Mouse (Mus musculus) testis, postnatal 10 days (tissue): ENCODE data around the gene Gm16253.
A peak's percentile ranks its signal among the peaks of the same experiment; 100 is the strongest.

Experiments
- DNase-seq: peaks from one replicate; pipeline ENCODE4 v3.0.0; 2021; ENCODE audit warnings: low spot score

Gm16253 gene

DNA sequence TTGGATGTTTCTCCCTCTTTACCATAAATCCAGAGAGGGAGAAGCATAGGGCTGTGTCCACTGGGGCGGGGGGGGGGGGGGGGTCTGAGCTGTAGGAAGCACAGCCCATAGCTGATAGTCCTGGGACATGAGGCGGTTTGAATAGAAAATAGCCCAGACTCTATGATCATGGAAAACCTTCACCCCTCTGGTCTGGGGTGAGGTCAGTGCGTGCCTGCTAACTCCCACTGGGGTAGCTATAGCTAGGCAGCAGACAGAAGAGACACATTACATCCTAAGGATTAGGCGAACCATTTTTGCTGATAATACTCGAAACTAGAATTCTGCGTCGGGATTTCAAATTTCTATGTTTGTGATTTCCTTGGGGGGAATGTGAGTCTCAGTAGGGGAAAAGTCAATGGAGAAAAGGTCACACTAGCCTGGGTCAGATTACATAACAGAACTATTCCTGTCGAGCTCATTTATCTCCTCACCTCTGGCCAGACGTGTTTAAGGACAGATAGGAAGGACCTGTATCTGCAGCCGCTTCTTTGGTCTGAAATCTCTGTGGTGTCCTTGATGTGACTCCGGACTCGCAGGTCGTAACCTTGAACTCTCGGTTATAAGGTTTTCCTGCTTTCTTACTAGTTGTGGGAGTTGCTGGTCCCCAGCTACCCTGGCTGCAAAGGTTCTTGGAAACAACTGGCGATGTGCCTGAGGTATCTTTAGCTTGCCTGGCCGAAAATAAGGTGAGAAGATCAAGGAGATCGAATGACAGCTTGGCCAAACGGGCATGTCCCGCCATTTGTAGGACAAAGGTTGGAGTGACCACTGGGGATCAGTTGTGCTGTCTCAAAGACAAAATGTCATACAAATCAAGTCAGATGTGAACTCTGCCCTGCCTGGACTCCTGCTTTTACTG is 2.9 kb upstream of the Gm16253 start:
- DNase-seq, result peak; percentile 44

DNA sequence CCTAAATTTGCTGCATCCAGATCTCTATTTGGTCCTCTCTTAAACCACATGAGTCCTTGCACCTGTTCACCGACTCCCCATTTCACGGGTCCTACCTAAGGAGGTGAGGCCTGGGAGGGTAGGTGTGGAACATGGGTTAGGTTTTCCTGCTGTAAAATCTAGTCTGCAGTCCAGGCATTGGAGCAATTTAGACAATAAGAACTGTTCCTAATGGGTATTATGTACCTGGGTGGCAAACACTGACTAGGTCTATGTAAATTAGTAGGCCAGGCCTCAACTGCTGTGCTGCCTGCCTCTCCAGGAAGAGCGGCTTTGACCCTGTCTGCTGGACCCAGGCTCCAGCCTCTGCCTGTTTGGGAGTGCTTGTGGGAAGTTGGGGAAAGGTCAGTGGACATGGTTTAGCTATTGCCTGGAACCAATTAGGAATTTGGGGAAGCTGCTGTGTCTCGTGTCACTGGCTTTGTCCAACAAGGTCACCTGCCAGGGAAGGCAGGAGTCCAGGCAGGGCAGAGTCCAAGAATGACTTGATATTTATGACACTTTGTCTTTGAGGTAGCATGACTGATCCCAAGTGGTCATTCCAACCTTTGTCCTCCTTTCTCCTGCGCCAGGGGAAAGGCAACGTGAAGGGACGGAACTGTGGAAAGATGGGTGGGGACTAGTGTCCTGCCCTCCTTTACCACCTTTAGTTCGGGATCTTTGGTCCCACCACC is 1.4 kb upstream of the Gm16253 start:
- DNase-seq, result peak; percentile 39

DNA sequence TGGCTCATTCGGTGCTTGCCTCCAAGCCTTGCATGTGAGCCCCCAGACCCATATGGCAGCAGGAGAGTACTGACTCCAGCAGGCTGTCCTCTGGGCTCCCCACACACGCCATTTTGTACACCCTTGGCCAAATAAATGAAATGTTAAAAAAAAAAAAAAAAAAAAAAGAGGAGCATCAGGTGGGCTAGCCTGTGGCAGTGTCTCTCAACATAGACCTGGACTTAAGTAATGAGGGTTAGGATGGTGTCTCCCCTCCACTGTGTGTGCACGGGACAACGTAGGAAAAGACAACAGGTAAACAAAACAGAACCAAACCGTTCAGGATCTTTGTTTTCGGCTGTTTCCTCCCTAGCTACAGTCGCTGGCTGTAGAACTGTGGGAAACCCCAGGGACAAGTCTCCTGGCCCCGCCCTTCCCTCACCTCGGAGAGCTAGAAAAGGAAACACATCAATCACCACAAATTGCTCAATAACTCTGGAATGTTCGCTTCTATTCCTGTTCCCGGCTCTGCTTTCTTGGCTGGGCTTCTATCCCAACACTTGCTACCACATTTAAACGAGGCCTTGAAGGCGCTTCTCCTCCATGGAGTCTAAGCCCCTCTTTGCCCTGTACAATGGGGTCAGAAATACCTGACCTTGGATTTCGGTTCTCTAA is 652 bp upstream of the Gm16253 start:
- peak; percentile 70 for DNase-seq

DNA sequence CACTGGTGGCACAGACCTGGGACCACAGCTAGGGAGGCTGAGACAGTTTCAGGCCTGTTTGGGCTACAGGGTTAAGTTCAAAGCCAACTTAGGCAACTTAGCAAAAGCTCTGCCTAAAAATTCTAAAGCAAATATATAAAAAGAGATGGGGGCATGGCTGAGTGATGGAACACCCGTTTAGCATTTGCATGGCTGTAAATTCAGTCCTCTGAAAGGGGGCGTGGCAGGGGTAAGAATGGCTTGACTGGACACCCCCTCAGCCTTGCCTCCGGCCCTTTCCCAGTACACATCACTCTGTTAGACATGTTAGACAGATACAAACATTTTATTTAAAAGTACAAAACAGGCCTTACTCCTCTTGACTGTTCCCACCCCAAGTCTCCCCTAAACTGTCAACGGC is 782 bp downstream of the Gm16253 start:
- peak; percentile 58 for DNase-seq

DNA sequence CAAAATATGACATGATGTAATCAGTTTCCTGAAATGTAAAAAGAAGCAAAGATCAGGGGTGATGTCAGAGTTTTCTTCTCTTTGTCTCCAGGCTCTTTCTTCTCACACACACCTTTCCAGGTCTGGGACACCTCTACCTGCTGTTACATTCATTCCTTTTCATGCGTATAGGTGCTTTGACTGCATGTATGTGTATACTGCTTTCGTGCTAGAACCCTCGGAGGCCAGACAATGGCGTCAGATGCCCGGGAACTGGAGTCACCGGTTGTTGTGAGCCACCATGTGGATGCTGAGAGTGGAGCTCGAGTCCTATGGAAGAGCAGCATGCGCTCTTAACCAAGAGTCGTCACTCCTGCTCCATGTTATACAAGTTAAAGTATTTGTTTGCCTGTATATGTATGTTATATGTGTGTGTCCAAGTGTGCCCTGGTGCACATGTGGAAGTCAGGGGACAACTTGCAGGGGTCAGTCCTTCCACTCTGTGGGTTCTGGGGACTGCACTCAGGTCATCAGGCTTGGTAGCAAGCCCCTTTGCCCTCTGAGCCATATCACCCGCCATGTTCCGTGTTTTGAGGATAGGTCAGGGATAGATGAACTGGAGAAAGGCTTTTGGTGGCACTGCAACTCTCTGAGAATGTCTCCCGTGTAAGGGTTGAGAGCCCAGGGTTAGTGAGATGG is 1.9 kb downstream of the Gm16253 start:
- no peak for DNase-seq

DNA sequence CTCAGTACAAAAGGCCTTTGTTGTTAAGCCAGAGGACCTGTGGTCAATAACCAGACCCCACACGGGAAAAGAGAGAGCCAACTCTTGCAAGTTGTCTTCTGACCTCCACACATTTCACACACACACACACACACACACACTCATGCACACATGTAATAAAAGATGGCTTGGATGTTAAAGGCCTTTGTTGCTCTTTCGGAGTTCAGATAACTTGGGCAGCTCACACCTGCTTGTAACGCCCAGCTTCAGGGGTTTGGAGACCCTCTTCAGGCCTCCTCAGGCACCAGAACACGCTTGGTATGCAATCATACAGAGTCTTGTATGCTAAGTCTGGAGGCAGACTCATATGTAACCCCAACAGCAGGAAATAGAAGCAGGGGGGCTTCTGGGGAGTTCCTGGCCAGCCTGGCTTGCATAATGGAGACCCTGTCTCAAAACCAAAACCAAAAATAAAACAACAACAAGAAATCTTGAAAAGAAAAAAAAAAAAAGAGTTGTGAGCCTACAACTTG is 2.5 kb downstream of the Gm16253 start:
- DNase-seq, result no peak

DNA sequence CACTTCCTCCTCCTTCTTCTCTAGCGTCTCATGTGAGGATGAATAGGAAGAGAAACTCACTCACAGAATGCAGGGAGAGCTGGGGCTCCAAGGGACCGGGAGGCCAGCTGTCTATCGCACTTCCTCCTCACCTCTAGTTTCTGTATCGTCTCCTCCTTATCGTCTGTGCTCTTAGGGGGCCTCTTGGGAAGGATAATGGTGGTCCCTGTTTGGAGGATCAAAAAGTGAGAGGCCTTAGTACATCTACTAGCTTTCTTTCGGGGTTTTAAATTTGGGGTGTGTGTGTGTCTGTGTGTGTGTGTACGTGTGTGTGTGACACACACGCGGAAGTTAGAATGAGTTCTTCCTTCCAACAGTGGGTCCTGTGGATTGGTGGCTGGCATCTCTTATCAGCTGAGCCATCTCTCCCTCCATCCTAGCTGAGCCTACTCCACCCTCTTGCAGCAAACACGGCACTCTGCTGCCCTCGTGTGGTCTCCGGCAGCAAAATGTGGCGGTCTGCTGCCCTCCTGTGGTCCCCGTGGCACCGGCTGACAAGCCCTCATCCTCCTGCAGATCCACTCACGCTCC is 3.2 kb downstream of the Gm16253 start:
- DNase-seq, result peak; percentile 93

DNA sequence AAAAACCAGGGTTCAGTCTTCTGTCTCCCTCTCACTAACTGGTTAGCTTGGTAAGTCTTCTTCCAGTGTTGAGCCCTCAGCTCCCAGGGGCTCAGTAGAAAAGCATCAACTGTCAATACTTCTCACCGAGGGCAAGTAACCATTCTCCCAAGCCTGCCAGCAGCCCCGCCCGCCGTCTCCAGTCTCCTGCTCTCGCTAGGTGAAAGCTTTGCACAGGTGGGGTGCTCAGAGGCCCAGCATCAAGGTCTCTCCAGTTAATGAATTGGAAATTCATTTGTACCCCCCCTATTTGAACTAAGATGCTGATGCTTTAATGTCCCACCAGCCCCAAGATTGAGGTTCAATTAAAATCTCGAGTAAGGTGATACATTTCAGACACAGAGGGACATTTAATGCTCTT is 4.4 kb downstream of the Gm16253 start:
- peak; percentile 47 for DNase-seq

DNA sequence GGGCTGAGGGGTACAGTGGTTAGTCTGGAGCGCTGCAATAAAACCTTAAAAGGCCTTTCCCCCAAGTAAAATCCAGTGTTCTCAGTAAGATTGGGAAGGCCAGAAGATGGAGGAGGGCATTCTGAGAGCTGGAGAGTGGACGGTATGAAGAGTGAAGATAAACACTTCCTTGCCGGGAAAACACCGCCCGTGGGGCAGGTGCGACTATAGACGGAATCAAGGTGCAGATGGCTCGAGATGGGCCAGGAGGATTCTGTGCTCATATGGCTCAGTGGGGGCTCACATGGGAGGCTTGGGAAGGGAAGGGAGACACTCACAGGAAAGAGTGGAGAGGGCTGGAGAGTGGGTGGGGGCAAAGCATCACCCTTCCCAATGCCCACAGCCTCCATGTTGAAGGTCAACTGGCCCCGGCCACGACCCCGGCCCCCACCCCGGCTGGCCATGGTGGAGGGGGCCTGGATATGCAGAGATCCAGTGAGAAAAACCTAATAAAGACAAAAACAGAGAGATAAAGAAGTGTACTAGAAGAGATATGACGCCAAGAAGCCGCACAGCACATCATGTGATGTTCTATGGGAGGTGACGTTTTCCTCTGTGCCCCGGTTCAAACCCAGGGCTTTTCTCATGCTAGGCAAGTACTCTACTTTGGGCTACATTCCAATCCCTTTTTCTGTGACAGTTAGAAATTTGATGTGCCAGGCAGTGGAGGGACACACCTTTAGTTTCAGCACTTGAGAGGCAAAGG is 5.2 kb downstream of the Gm16253 start:
- DNase-seq, result peak; percentile 40

DNA sequence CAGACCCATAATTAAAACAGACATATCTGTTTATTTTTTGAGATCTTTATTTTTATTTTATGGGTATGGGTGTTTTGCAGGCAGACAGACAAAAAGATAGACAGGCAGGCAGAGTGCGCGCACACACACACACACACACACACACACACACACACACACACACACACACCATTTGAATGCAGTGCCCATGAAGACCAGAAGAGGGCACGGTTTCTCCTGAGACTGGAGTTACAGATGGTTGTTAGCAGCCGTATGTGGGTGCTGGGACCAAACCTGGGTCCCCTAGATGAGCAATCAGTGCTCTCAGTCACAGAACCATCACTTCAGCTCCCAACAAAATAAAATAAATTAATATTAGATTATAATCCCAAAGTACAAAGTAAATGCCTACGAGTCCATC is 6.6 kb downstream of the Gm16253 start:
- DNase-seq, result peak; percentile 39

DNA sequence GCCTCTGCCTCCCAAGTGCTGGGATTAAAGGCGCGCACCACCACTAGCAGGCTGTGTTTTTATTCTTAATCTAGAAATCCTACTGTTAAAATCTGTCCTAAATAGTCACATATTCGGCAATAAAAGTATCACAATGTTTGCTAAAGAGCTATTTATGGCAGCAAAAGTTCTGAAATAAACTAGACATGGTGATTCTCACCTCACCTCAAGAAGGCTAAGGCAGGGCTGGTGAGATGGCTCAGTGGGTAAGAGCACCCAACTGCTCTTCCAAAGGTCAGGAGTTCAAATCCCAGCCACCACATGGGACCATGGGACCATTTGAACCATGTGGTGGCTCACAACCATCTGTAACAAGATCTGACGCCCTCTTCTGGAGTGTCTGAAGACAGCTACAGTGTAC is 13.9 kb downstream of the Gm16253 start:
- no peak for DNase-seq

DNA sequence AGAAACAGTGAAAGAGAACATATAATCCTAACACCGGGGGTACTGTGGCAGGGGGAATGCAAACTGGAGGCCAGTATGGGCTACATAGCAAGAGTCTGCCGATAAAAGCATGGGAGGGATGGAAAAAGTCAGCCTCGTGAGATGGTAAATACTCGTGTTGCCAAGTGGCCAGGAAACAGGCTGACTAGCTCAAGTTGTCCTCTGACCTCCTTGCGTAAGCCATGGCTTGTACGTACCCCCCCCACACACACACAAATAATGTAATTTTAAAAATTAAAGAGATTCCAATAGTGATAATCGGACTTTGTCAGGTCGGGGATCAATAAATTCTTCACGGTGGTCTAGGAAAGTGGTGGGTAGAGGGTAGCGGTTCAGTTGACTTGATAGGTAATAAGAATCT is 16.6 kb downstream of the Gm16253 start:
- DNase-seq, result no peak

DNA sequence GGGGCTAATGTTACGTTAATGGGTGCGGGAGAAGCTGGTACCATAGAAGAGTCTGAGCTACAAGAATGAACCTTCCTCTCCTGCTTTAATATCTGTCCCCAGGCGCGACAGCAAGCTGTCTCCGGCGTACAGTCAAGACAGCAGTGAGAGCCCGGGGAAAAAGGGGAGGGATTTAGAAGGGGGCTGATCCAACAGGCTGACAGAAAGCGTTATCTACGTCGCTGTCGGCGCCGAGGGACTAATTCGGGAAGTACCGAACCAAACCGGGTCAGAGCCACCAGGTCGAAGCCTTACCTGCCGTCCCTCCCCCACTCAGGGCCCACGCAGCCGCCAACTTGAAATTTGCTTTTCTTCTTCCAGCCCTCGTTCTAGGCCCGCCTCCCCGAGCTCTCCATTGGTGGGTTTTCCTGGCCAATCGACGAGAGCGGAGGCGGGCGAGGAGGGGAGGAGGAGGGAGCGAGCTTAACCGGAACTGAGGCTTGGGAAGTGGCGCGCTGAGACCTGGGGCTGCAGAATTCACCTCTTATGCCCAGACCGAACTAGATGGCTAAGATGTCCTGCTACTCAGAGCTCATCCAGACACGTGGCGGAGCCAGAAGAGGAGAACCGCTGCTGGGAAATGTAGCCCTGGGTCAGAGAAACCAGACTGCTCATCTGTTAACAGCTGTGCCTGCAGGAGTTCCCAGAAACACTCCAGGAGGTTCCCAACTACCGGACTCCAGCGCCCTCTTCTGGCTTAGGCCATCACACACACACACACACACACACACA is 17.2 kb downstream of the Gm16253 start, which contains the start of gene Polr3gl:
Gene Polr3gl (minus strand): TSS at position 392 of the 771 bp plus-strand sequence.
- DNase-seq, result peak; percentile 96

DNA sequence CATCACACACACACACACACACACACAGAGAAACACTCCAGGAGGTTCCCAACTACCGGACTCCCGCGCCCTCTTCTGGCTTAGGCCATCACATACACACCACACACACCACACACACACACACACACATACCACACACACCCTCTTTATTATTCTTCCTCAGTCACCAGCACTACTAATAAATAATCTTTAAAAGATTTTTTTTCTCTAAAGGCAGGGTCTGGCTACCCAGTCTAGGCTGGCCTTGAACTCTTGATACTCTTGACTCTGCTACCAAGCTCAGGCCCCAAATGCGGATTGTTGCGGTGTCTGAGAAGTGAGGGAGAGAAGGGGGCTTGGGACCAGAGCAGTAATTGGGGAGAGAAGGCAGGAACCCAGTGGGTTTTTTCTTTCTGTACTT is 18.1 kb downstream of the Gm16253 start:
- DNase-seq, result no peak

DNA sequence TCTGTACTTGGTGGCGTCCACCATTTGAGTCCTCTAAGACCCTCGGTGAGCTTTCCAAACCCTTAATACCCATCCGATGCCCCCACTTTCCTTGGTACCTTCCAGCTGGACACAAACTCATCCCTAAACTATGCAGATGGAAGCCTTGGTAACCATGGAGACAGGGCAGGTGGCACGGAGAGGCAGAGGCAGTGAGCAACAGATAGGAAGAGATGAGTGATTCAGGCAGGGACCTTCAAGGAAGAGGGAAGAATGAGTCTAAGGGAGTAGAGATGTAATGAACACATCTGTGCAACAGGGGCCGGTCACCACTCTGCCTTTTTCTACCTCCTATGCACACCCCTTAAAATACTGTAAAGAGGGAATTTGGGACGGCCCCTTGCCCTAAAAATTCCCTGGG is 18.9 kb downstream of the Gm16253 start:
- DNase-seq, result no peak

DNA sequence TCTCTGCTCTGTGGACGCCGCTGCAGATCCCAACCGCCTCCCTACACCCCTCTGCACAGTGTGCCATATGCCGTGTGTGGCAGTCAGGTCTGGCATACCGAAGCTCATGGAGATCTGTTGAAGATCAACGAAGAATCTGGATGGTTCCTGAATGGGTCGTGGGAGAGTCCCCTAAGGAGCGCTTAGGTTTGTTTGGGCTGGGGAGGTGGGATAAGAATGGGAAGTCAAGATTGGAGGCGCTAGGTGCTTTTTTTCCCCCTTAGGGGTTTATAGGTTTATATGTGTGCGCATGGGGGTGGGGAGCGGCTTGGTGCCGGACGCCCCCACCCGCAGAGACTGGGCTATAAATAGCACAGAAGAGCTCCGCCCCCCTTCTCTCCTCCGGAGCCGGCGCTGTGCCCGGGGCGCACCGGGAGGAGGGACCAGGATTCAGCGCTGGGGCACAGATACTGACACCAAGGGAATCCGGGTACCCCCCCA is 19.5 kb downstream of the Gm16253 start, which contains the start of gene Ankrd34a:
Gene Ankrd34a (plus strand): TSS at position 409 of the 480 bp plus-strand sequence.
- DNase-seq, result peak; percentile 62

DNA sequence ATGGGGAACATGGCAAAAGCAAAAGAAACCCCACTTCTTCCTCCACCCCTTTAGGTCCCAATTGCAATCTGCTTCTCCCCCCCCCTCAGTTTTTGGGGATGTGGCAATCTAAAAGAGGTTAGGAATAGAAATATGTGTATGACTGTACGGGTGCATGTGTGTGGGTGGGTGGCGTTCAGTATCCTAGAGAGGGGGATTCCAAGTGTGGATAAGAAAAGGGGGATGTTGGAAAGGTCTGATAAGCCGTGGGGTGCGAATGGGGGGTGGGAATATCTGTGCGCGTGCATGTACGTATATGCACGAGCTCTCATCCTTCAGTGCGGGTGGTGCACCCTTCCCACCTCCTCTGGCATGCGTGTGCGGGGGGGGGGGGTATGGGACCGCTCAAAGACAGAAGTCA is 20.1 kb downstream of the Gm16253 start:
- DNase-seq, result no peak

DNA sequence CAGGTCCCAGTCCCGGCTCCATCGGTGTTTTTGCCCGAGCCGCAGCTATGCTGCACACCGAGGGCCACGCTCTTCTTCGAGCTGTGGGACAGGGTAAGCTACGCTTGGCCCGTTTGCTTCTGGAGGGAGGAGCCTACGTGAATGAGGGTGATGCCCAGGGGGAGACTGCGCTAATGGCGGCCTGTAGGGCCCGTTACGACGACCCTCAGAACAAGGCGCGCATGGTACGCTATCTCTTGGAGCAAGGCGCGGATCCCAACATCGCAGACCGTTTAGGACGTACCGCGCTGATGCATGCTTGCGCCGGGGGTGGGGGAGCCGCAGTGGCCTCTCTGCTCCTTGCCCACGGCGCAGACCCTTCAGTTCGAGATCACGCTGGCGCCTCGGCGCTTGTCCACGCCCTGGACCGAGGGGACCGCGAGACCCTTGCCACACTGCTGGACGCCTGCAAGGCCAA is 20.7 kb downstream of the Gm16253 start:
- DNase-seq, result peak; percentile 57

DNA sequence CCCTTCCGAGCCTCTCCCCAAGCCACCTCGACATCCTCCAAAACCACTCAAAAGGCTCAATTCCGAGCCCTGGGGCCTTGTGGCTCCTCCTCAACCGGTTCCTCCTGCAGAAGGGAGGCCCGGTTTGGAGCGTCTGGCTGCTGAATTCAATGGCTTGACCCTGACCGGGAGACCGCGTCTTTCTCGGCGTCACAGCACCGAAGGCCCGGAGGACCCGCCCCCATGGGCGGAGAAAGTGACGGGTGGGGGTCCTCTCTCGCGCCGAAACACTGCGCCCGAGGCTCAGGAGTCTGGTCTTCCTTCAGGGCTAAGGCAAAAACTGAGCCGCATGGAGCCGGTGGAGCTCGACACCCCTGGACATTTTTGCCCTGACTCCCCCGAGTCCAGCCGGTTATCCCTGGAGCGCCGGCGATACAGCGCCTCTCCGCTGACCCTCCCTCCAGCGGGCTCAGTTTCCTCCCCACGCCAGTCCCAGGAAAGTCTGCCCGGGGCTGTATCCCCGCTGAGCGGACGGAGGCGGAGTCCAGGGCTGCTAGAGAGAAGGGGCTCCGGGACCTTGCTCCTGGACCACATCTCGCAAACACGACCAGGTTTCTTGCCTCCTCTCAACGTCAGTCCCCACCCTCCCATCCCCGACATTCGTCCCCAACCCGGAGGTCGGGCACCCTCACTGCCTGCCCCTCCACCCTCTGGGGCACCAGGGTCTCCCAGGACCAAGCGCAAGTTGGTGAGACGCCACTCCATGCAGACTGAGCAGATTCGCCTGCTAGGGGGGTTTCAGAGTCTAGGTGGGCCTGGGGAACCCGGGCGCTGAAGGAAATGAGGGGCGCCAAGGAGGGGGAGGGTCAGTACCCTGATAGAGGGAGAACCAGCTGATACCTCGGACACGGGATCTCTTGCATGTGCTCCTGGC is 21.6 kb downstream of the Gm16253 start:
- peak; percentile 81 for DNase-seq
